Mouse (Mus musculus): ENCODE data around the gene Shroom2.

DNA sequence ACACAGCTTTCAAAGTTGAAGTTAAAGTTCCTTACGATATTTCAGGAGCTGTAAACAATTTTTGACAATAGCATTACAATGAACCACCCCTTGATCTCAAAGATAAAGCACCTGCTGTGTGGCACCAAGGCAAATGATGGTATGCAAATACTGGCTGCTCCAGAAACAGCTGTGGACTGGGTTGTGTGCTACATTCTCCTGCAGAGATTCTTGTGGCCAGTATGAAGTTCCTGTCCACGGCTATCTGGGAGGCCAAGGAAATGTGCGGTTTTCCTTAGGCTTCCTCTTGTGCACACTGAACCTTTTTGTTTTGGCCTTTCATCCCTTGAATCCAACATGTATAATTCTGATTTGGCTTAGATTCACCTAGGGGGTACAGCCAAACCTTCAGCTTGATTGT lies 44.1 kb upstream of the Shroom2 start:
- TF ChIP-seq CTCF (IDR thresholded peaks at IDR 0.05; ENCODE audit: low read depth): no peak
- no peak for TF ChIP-seq EP300 (IDR thresholded peaks at IDR 0.05; ENCODE audit: low read depth)

All from liver, embryonic 14.5 days (tissue).